Mouse (Mus musculus): ENCODE measurements at regions not wholly inside any gene's neighbourhood (a gene's known extent, or its start where the extent isn't known, plus 50 kb on each side); places are given as distances from the start of the nearest gene placed in this dataset.
"Not testable (repeated sequence)": the region's sequence is repeated elsewhere in the genome, so short reads cannot be mapped to it uniquely, and the experiment has no call there.

DNA sequence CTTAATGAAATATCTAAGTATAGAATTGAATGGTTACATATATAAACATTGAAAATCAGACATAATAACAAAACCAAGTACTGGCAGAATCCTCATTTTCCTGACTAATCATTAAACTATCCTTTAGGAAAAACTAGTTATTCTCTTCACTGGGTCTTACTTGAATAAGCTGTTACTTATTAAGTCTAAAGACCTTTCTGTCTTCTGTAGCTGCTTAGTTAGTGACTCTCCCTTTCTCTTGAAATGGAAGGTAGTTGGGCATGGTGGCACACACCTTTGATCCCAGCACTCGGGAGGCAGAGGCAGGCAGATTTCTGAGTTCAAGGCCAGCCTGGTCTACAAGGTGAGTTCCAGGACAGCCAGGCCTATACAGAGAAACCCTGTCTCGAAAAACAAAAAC lies 135.9 kb upstream of the Abcb5 start:
- not testable (repeated sequence) for DNase-seq (ENCODE audit: low spot score in 2 of 2); H3K27ac ChIP-seq; H3K4me3 ChIP-seq

DNA sequence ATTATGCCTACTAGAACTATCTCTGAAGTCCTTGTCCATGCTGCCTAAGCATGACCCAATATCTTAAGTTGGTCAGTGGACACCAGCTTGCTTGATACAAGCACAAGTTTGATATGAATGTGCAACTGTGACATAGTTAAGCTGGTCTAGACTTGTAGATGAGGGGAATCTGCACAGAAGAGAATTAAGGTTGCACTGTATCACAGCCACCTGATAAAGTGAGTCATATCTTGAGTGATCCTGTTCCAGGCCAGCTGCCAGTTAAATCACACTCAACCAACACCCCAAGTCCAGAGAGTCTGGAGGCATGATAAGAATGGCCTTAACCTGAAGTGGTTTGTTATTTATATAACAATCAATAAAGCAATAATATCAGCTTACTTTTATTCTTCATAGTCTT lies 133.5 kb upstream of the Abcb5 start:
- Histone ChIP-seq H3K27ac (no peak overlapping the region), H3K4me3 (no peak overlapping the region)
- no peak for DNase-seq (ENCODE audit: low spot score in 2 of 2)
- TF ChIP-seq CTCF (conservative IDR thresholded peaks at IDR 0.05): no peak

DNA sequence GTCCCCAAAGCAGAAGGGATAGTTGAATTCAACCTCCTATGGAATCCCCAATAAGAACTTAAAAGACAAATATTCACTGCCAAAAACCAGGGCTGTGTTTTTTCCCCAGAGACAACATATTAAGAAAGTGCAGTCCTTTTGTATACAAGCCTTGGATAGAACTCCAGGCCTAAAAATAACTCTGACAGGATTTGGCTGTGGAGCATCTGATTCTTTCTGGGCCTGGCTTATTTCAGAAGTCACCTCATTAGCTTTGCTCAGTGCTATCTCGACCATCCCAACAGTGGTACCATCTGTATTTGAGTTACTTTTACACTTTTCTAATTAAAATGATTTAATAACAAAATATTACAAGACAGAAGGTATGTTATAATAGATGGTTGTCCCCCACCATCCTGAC lies 131.6 kb upstream of the Abcb5 start:
- TF ChIP-seq CTCF (conservative IDR thresholded peaks at IDR 0.05): no peak
- H3K4me3 ChIP-seq: no peak overlapping the region
- no peak overlapping the region for H3K27ac ChIP-seq
- DNase-seq (ENCODE audit: low spot score in 2 of 2): no peak

DNA sequence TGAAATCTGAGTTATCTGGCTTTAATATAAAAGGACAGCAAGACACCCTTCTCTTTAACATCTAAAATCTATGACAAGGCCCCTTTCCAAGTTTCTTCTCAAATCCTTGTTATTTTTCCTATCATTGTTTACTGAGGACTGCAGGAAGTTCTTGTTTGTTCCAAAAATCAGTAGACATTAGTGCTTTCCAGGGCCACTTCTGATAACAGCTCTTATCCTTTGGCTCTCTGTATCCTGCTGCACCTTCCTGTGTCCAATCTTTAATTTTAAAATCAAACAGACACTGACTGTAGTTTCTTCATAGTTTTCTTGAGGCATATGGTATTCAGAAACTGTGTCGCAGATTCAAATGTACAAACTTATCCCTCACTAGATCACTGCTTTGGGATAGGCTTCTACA lies 128.1 kb upstream of the Abcb5 start:
- no peak for TF ChIP-seq CTCF (conservative IDR thresholded peaks at IDR 0.05)
- Histone ChIP-seq H3K27ac (no peak overlapping the region), H3K4me3 (no peak overlapping the region)
- DNase-seq (ENCODE audit: low spot score in 2 of 2): no peak

DNA sequence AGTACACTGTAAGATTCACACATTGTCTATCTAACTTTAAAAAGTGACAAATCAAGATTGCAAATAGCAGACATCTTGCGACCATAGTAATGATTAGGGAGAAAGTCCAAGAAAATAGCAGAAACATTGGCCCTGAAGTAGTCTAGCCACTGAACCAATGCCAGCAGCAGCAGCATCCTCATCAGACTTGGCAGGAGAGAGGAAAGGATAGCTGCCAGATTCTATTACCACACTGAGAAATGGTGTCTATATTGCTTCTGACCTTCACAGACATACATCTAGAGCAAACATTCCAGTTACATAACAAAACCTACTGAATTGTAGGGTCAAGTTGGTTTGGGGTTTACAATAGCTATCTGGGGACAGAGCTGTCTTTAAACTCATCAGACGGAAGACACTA lies 127.2 kb upstream of the Abcb5 start:
- no peak for DNase-seq (ENCODE audit: low spot score in 2 of 2)
- H3K27ac ChIP-seq: no peak overlapping the region
- no peak overlapping the region for H3K4me3 ChIP-seq
- no peak for TF ChIP-seq CTCF (conservative IDR thresholded peaks at IDR 0.05)

DNA sequence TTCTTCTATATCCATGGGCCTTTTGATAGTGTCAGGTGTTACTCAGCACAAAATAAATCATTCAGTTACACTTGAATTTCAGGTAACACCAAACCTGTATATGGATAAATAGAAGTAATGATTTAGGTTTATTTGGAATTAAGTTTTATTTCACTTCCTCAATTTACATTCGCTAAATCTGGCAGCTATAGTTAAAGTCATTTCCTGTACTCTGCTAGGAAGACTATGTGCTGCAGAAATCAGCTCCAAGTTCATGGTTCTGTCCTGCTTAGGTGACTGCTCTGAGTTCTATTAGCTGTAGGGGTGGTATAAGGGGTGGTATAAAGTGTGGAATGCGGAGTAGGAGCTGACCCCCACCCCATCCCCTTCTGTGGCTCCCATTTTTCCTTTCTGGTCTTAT lies 123.1 kb upstream of the Abcb5 start:
- H3K4me3 ChIP-seq: no peak overlapping the region
- DNase-seq (ENCODE audit: low spot score in 2 of 2): no peak
- no peak overlapping the region for H3K27ac ChIP-seq

DNA sequence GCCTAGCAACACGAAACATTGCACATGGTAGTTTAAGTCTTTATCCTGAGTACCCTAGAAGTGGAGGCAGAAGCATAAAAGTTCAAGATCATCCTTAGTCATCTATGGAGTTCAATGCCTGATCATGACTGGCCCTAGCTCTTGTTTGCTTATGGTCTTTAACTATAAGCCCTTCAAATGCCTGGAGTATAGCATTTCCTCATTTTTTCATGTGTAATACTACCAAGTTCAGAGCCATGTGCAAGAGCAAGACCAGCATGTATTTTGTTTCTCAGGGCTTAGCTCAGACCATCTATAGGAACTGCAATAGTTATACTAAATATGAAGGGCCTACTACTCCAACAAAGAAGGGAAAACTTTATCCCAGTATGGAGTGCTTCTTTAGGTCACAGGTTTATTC lies 122.4 kb upstream of the Abcb5 start:
- no peak for TF ChIP-seq CTCF (conservative IDR thresholded peaks at IDR 0.05)
- H3K4me3 ChIP-seq: no peak overlapping the region
- DNase-seq (ENCODE audit: low spot score in 2 of 2): no peak
- H3K27ac ChIP-seq: no peak overlapping the region

More for the DNA sequence above, 123.1 kb upstream of the Abcb5 start:
- TF ChIP-seq CTCF (conservative IDR thresholded peaks at IDR 0.05): no peak

DNA sequence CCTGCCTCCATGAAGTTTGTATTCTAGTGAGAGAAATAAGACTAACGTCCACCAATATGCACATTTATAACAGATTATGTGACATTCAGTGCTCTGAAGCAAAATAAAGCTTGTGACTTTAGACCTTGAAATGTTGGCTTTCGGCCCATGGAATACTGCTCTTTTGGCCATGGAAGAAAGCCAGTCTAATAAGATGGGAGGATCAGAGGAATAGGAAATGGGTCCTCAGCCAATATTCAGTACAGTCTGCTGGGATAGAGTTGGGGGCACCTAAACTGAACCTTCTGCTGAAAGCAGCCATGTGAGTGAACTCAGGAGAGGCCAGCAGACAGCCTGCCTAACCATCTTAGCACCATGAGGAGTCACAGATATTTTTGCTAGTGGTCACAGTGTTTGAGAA lies 118.6 kb upstream of the Abcb5 start:
- no peak overlapping the region for H3K4me3 ChIP-seq
- no peak for TF ChIP-seq CTCF (conservative IDR thresholded peaks at IDR 0.05)
- no peak overlapping the region for H3K27ac ChIP-seq
- no peak for DNase-seq (ENCODE audit: low spot score in 2 of 2)

DNA sequence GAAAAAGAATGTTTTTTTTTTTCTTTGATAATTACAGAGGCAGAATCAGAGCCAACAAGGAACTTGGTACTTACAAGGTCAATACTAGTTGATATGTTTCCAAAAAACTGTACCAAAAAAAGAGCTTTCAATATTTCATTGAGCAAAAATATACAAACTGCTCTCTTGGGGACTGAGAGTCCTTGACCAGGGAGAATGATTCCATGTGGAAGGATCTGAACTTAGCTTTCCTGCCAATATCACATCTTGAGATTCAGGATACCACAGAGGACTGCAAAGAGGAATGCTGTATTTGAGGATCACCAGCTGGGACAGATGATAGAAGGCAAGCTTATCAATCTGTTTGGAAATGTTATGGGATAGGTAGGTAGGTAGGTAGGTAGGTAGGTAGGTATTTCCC lies 116.6 kb upstream of the Abcb5 start:
- TF ChIP-seq CTCF (conservative IDR thresholded peaks at IDR 0.05): no peak
- no peak for DNase-seq (ENCODE audit: low spot score in 2 of 2)
- no peak overlapping the region for H3K4me3 ChIP-seq
- no peak overlapping the region for H3K27ac ChIP-seq

DNA sequence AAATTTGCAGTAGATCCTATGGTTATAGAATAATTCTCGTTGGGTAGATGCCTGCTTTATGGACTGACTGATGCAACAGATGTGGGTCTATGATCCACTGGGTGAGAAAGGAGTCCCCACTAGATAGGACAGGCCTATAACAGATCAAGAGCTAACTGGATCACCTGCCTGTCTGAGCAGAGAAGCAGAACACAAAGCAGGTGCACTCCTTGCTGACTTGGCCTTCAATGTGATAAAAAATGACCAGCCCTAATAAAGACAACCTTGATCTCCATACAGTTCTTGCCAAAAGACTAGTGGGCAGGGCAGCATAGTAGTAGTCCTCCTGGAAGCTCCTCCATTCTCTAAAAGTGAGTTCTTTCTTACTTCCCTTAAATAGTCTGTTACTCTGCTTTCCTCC lies 109.6 kb upstream of the Abcb5 start:
- DNase-seq (ENCODE audit: low spot score in 2 of 2): no peak
- Histone ChIP-seq H3K4me3 (no peak overlapping the region), H3K27ac (no peak overlapping the region)
- no peak for TF ChIP-seq CTCF (conservative IDR thresholded peaks at IDR 0.05)

DNA sequence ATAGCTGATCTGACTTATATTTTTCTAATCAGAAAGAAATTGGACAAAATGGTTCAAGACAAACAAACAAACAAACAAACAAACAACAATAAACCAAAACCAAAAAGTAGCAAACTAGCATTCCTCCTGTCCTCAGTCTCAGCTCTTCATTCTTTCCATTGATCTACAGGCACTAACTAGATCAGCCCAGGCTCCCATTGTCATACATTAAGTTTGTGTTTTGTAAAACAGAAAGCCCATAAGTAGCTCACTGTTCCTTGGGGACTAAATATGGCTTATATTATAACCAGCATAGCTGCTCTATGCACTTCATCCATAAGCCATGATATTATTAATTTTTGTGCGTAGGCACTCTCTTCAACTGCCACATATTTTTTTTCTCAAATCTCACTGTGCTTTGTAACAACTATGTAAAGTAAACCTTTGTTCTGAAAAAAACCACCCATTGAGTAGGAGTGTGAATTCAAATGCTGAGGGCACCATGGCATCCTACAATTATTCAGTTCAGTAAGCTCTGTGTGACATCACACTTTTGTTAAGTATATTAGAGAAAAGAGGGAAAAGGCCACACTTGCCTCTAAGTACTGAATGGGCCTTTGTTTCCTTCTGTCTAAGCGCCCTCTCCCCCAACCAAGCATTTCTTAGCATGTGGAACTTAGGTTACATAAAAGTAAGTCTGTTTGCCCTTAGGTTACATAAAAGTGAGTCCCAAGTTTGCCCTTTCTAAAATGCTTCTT lies 108.7 kb upstream of the Abcb5 start:
- TF ChIP-seq CTCF (conservative IDR thresholded peaks at IDR 0.05): no peak

DNA sequence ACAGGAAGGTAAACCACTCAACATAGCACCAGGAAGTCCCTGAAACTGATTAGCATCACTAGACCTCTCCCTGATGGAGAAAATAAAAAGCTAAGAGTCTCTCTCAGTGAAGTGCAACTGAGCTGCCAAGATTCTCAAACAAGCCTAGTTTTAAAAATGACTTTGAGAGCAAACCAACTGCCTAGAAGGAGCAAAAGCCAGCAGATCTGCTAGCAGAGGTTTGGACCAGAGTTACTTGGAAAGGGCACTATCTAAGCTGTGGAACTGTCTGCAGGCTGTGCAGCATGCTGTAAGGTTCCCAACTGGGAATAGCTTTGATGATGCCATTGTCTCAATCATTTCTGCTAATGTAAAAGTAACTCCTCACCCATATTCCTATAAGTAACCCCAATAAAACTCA lies 107.9 kb upstream of the Abcb5 start:
- no peak for TF ChIP-seq CTCF (conservative IDR thresholded peaks at IDR 0.05)
- DNase-seq (ENCODE audit: low spot score in 2 of 2): no peak
- Histone ChIP-seq H3K4me3 (no peak overlapping the region), H3K27ac (no peak overlapping the region)

More for the DNA sequence above, 108.7 kb upstream of the Abcb5 start:
- Histone ChIP-seq H3K27ac (no peak overlapping the region), H3K4me3 (no peak overlapping the region)
- DNase-seq (ENCODE audit: low spot score in 2 of 2): no peak

DNA sequence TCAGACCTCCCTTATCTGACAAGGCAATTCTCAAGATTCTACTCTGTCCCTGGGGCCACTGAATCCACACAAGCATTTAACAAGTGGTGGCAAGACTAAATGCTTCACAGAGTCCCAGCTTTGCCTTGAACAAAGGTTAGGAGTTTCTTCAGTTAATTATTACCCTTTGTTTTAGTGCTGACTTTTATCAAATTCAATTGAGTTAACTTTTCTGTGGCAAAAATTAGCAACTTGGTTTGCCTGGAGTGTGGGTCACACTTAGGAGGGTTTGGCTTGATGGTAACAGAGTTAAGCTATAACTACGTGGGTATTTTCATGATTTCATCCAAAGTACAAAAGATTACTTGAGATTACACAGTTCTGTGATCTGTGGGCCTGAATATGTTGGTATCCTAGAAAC lies 104.7 kb upstream of the Abcb5 start:
- Histone ChIP-seq H3K27ac (no peak overlapping the region), H3K4me3 (no peak overlapping the region)
- no peak for TF ChIP-seq CTCF (conservative IDR thresholded peaks at IDR 0.05)
- DNase-seq (ENCODE audit: low spot score in 2 of 2): no peak

DNA sequence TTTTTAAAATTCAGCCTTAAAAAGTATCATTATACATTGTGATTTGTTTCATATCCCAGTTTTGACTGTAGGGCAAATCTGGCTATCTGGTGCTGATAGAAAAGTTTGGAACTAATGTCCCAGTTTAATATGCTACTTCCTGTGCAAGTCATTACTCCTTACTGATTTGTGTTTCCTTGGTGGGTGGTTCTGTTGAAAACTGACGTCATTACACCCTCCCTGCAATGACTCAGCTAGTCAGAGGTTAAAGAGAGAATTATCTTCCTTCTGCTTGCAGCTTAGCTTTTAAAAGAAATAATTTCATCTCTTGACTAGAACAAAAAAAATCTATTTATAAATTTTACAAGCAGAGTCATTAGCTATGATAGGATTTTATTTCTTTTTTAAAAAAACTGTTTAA lies 104.2 kb upstream of the Abcb5 start:
- DNase-seq (ENCODE audit: low spot score in 2 of 2): no peak
- no peak for TF ChIP-seq CTCF (conservative IDR thresholded peaks at IDR 0.05)
- Histone ChIP-seq H3K4me3 (no peak overlapping the region), H3K27ac (no peak overlapping the region)

DNA sequence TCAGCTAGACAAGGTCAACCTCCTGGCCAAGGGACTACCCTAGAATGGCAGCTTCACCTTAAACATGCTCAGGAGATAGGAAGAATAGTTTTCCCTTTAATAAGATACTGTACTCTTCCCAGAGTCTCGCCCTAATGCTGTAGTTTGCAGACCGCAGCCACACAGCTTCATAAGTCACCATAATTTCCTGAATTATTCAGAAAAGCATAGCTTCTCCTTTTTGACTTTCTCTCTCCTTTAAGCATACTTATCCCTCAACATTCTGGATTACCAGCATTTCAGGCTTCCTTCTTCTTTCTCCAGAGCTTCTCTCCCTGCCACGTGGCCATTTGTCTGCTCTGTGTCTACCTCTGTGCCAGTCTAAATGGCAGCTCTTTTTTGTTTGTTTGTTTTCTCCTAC lies 103.5 kb upstream of the Abcb5 start:
- no peak for DNase-seq (ENCODE audit: low spot score in 2 of 2)
- Histone ChIP-seq H3K27ac (no peak overlapping the region), H3K4me3 (no peak overlapping the region)
- no peak for TF ChIP-seq CTCF (conservative IDR thresholded peaks at IDR 0.05)

Data from layer of hippocampus, adult 2 months (tissue).